Mouse (Mus musculus): ENCODE measurements around the gene Ndufc1.

DNA sequence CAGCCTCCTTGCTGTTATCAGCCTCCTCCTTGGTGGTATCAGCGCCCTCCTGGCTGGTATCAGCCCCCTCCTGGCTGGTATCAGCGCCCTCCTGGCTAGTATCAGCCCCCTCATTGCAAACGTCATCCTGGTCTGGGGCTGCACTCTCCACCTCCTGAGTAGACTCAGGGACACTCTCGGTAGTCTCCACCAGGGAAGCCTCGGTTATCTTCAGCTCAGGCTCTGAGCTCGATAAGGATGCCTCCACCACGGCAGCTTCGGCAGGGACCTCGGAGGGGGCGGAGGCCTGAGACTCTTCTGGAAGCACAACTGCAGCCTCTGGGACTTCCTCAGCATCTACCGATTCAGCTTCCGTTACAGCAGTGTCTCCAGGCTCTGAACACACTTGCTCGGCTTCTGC lies 19.9 kb downstream of the Ndufc1 start:
- 0 out of 2 replicates have a peak, but pooled peaks have one; percentile 10 for TF ChIP-seq ELF1 (IDR thresholded peaks at IDR 0.05; ENCODE audit: low read depth, low read length)
- TF ChIP-seq POLR2A (IDR thresholded peaks at IDR 0.05; ENCODE audit: control insufficient read depth in 1 of 2, insufficient read depth in 1 of 2, low read depth in 1 of 2, low read length in 2 of 2, poor library complexity in 1 of 2): peak in 1 of 2 experiments; percentile 35; a peak in 1 of 4 replicates
- TF ChIP-seq CHD1 (IDR thresholded peaks at IDR 0.05; ENCODE audit: low read depth, low read length): no peak
- TF ChIP-seq EP300 (IDR thresholded peaks at IDR 0.05; ENCODE audit: low read depth in 1 of 2, low read length in 2 of 2): peak; percentile 31 to 82; a peak in 2 of 4 replicates
- no peak for TF ChIP-seq MAZ (IDR thresholded peaks at IDR 0.05; ENCODE audit: low read depth, low read length)
- TF ChIP-seq CHD2 (IDR thresholded peaks at IDR 0.05; ENCODE audit: low read length): no peak
- TF ChIP-seq GATA1 (IDR thresholded peaks at IDR 0.05; ENCODE audit: low read depth, low read length): peak; percentile 84
- no peak for TF ChIP-seq E2F4 (IDR thresholded peaks at IDR 0.05; ENCODE audit: borderline replicate concordance, low read depth, low read length)
- TF ChIP-seq GABPA (IDR thresholded peaks at IDR 0.05; ENCODE audit: low read depth, low read length): no peak
- TF ChIP-seq MEF2A (IDR thresholded peaks at IDR 0.05; ENCODE audit: extremely low read depth, insufficient replicate concordance, low read depth, low read length, poor library complexity, severe bottlenecking): no peak
- TF ChIP-seq NELFE (IDR thresholded peaks at IDR 0.05; ENCODE audit: low read depth, low read length): no peak
- no peak for TF ChIP-seq CTCF (IDR thresholded peaks at IDR 0.05 in 2 of 3, conservative IDR thresholded peaks at IDR 0.05 in 1 of 3; ENCODE audit: control insufficient read depth in 1 of 3, insufficient read depth in 1 of 3, low read depth in 2 of 3, low read length in 3 of 3, poor library complexity in 1 of 3, severe bottlenecking in 1 of 3)
- peak; percentile 81; the same call in 1 of the 2 replicates for TF ChIP-seq UBTF (IDR thresholded peaks at IDR 0.05; ENCODE audit: borderline replicate concordance, insufficient read depth, low read depth, low read length)
